Mouse (Mus musculus): ENCODE measurements around the gene Fkbp2. TPM values are rescaled to one million over a fixed set of nuclear protein-coding genes. Genes with fewer than 3 reads are reported as not detected.
"Not testable (repeated sequence)": the region's sequence is repeated elsewhere in the genome, so short reads cannot be mapped to it uniquely, and the experiment has no call there.

Fkbp2 gene
- total RNA-seq, 2 experiments from 2014 or later: 72.8 to 120 TPM

- ATAC-seq (replicated peaks; ENCODE audit: low FRiP score, low TSS enrichment, poor library complexity, severe bottlenecking): peak; percentile 91
Measured at GRCm38 (mm10) chr19:6992011-6992858, 11.9 kb upstream of the Fkbp2 start, which contains the start of gene Dnajc4. Dnajc4 (minus strand) TSS chr19:6992572.

- ATAC-seq (replicated peaks; ENCODE audit: low FRiP score, low TSS enrichment, poor library complexity, severe bottlenecking): not testable (repeated sequence)
Measured at GRCm38 (mm10) chr19:6991166-6991565, 10.9 kb upstream of the Fkbp2 start.

- no peak for ATAC-seq (replicated peaks; ENCODE audit: low FRiP score, low TSS enrichment, poor library complexity, severe bottlenecking)
Measured at GRCm38 (mm10) chr19:6990712-6991111, 10.4 kb upstream of the Fkbp2 start.

GRCm38 (mm10) chr19:6989251-6989650 is 8.9 kb upstream of the Fkbp2 start:
- ATAC-seq (replicated peaks; ENCODE audit: low FRiP score, low TSS enrichment, poor library complexity, severe bottlenecking): no peak

GRCm38 (mm10) chr19:6987904-6988285 is 7.6 kb upstream of the Fkbp2 start:
- ATAC-seq (replicated peaks; ENCODE audit: low FRiP score, low TSS enrichment, poor library complexity, severe bottlenecking): no peak

GRCm38 (mm10) chr19:6987061-6987903 is 7.0 kb upstream of the Fkbp2 start, which contains the start of gene Vegfb:
Vegfb (minus strand) TSS chr19:6987651.
- ATAC-seq (replicated peaks; ENCODE audit: low FRiP score, low TSS enrichment, poor library complexity, severe bottlenecking): peak; percentile 38; the same call in 1 of the 2 replicates

GRCm38 (mm10) chr19:6985951-6986708 is 5.8 kb upstream of the Fkbp2 start:
- peak; percentile 82 for ATAC-seq (replicated peaks; ENCODE audit: low FRiP score, low TSS enrichment, poor library complexity, severe bottlenecking)

GRCm38 (mm10) chr19:6985300-6985699 is 5.0 kb upstream of the Fkbp2 start:
- ATAC-seq (replicated peaks; ENCODE audit: low FRiP score, low TSS enrichment, poor library complexity, severe bottlenecking): no peak

- ATAC-seq (replicated peaks; ENCODE audit: low FRiP score, low TSS enrichment, poor library complexity, severe bottlenecking): no peak
Measured at GRCm38 (mm10) chr19:6983621-6984020, 3.3 kb upstream of the Fkbp2 start.

- no peak for ATAC-seq (replicated peaks; ENCODE audit: low FRiP score, low TSS enrichment, poor library complexity, severe bottlenecking)
Measured at GRCm38 (mm10) chr19:6981465-6981864, 1.2 kb upstream of the Fkbp2 start.

GRCm38 (mm10) chr19:6979486-6980380 is 568 bp downstream of the Fkbp2 start:
- ATAC-seq (replicated peaks; ENCODE audit: low FRiP score, low TSS enrichment, poor library complexity, severe bottlenecking): peak; percentile 83

GRCm38 (mm10) chr19:6979001-6979479 is 1.3 kb downstream of the Fkbp2 start:
- ATAC-seq (replicated peaks; ENCODE audit: low FRiP score, low TSS enrichment, poor library complexity, severe bottlenecking): no peak

- no peak for ATAC-seq (replicated peaks; ENCODE audit: low FRiP score, low TSS enrichment, poor library complexity, severe bottlenecking)
Measured at GRCm38 (mm10) chr19:6978639-6978974, 1.7 kb downstream of the Fkbp2 start.

GRCm38 (mm10) chr19:6977759-6978638 is 2.3 kb downstream of the Fkbp2 start:
- no peak for ATAC-seq (replicated peaks; ENCODE audit: low FRiP score, low TSS enrichment, poor library complexity, severe bottlenecking)

GRCm38 (mm10) chr19:6975537-6976521 is 4.5 kb downstream of the Fkbp2 start, which contains the start of gene Plcb3:
Plcb3 (minus strand) TSS chr19:6976470.
- ATAC-seq (replicated peaks; ENCODE audit: low FRiP score, low TSS enrichment, poor library complexity, severe bottlenecking): peak; percentile 10
